Mouse (Mus musculus): ENCODE data around the gene Dync2h1.
"Not testable (repeated sequence)": the region's sequence is repeated elsewhere in the genome, so short reads cannot be mapped to it uniquely, and the experiment has no call there.

The Dync2h1 gene

GRCm38 (mm10) chr9:7184172-7184896 lies at the start of gene Dync2h1, which contains the start of gene Dcun1d5:
Dync2h1 (minus strand) TSS chr9:7184446.
Dcun1d5 (plus strand) TSS chr9:7184520.
- DNase-seq (ENCODE audit: low read depth), result peak; percentile 76

GRCm38 (mm10) chr9:7221460-7221859 lies 37.2 kb upstream of the Dync2h1 start:
- DNase-seq (ENCODE audit: low read depth), result no peak

DNA sequence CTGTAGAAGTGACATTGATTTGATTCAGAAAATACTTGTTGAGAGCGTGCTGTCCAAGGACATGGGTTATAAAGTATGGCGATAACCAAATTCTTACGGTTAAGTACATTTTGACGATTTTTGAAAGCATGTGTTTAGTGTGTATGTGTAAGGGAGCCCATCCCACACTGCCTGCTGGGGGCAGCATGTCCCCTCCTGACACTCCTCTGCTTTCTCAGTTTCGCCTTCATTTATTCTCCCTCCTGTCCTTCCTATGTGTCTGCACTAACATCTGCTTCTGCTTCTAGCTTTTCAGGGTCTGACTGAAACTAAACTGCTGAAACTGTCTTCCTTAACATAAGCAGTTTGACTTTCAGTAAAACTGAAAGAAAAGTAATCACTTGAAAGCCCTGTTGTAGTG lies 36.8 kb upstream of the Dync2h1 start:
- no peak for DNase-seq (ENCODE audit: low read depth)

DNA sequence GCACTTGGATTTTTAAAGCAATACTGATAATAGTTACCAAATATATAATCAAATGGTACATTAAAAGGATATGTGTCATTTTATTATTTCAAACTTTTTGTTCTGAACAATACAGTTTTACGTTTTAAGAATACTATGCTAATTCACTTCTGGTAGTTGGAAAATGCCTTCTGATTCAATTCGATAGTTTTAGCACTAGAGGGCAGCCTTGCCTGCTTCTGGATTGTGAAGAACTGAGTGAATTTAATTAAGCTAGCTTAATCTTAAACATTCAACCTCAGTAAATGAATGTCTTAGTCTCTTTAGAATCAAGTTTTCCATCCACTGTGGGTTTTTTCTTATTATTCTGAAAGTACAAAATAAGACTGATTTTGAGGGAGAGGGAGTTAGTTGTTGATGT lies 32.0 kb upstream of the Dync2h1 start:
- DNase-seq (ENCODE audit: low read depth), result peak; percentile 9

DNA sequence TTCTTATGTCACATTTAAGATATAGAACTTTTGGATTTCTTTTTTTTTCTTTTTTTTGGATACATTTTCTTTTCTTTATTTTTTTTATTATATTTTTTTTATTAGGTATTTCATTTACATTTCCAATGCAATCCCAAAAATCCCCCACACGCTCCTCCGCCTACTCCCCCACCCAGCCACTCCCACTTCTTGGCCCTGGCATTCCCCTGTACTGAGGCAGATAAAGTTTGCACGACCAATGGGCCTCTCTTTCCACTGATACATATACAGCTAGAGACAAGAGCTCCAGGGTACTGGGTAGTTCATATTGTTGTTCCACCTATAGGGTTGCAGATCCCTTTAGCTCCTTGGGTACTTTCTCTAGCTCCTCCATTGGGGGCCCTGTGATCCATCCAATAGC lies 6.4 kb upstream of the Dync2h1 start:
- not testable (repeated sequence) for DNase-seq (ENCODE audit: low read depth)

- DNase-seq (ENCODE audit: low read depth), result no peak
Observed at GRCm38 (mm10) chr9:7184897-7185291, 648 bp upstream of the Dync2h1 start.

GRCm38 (mm10) chr9:7176618-7177610 lies 7.3 kb downstream of the Dync2h1 start:
- peak; percentile 56 for DNase-seq (ENCODE audit: low read depth)

DNA sequence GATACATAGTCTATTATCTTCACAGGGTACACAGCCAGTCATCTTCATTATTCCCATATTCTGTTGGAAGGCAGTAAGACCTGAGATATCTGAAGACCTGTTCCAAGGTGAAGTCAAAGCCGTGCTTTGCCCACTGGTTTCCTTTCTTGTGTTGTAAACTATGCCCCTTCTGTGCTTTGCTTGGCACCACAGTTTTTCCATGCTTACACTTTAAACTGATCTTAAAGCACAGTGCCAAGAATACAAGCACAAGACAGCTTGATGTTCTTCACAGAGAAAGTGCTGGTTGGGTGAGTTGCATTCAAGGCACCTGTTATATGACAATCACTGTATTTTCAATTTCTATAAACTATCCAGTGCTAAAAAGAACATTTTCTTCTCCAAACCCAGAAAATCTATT lies 10.5 kb downstream of the Dync2h1 start:
- no peak for DNase-seq (ENCODE audit: low read depth)

- no peak for DNase-seq (ENCODE audit: low read depth)
Observed at GRCm38 (mm10) chr9:7167339-7167998, 16.8 kb downstream of the Dync2h1 start.

- DNase-seq (ENCODE audit: low read depth), result no peak
Observed at GRCm38 (mm10) chr9:7160688-7161087, 23.6 kb downstream of the Dync2h1 start.

GRCm38 (mm10) chr9:7159718-7160117 lies 24.5 kb downstream of the Dync2h1 start:
- DNase-seq (ENCODE audit: low read depth), result no peak

- no peak for DNase-seq (ENCODE audit: low read depth)
Observed at GRCm38 (mm10) chr9:7158605-7159004, 25.6 kb downstream of the Dync2h1 start.

DNA sequence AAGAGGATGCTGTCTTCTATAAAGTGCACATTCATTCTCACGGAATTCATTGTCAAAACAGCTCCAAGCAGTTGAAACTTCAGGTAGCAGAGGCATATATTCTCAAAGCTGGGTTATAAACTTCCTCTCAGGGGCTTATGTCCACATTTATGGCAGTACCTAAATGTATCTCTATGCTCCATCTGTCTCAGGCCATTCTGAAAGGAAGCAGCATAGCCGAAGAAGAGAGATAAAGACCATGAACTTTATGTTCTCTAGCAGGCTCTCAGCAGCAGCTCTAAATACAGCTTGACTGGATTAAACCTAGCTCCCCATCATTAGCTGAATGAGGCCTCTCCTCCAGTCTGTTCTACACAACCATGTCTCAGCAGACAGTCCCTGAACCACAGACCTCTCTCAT lies 29.9 kb downstream of the Dync2h1 start:
- no peak for DNase-seq (ENCODE audit: low read depth)

GRCm38 (mm10) chr9:7122863-7123262 lies 61.4 kb downstream of the Dync2h1 start:
- DNase-seq (ENCODE audit: low read depth), result no peak

DNA sequence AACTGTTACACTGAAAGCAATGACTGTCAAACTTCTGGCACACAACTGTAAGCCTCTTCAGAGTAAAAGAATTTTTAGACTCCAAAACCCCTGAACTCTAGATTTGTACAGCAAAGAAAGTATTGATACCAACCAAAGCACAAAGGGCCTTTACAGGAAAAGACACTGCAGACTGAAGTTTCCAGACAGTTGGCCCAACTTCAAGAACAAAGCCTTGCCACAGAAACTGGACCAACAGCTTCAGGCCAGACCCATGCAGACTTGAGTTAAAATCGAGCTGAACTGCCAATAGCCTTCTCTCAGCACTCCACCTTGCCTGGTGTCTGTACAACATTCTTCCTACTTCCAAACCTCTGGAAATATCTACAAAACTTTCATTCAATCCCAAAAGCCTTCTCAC lies 74.1 kb downstream of the Dync2h1 start:
- peak; percentile 71 for DNase-seq (ENCODE audit: low read depth)

DNA sequence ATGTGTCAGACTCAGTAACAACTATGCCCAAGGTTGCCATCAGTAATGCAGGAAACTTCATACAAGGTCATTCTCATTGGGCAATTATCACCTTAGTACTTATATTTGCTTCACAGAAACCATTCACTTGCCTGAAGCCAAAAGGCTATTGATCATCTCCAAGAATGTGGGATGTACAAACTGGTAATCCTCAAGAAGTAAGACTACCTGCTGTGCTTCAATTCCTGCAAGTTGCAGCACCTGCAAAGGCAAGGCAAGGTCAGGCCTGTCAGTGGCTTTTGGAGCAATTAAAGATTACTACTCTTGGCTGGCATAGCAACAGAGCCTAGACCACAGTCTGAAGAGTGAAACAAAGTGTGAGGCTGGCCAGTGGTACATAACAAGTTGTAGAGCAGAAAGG lies 82.9 kb downstream of the Dync2h1 start:
- no peak for DNase-seq (ENCODE audit: low read depth)

DNA sequence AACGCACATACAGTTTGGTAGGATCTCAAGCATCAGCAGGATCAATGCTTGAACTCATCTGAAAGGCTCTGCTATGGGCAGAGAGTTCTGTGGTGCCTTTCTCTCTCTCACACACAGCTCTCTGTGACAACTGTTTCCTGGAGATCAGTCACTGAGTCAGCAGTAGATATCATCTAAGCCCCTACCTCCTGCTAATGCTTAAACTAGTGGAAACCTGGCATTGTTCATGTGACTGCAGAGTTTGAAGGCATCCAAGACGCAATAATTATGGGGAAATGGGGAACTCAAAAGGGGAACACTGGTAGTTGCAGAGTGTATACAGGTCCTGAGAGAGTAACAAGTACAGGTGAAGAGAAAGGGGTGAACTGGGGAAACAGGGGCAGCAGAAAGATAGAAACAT lies 109.6 kb downstream of the Dync2h1 start:
- DNase-seq (ENCODE audit: low read depth), result no peak

DNA sequence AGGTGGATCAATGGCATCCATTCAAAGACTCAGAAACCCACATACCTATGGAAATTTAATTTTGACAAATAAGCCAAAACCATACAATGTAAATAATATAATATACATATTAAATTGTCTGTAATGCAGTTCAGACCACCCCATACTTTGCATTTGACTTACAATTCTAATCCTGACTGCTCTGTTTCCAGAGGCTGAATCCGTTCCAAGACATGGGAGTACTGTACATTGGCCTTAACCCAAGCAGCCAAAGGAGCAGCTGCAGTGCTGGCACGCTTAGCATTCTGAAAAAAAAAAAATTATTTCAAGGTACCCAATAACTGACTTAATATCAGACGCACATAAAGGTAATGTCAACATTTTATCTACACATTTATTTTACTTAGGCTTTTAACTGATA lies 113.4 kb downstream of the Dync2h1 start:
- no peak for DNase-seq (ENCODE audit: low read depth)

GRCm38 (mm10) chr9:7050588-7050987 lies 133.7 kb downstream of the Dync2h1 start:
- peak; percentile 16 for DNase-seq (ENCODE audit: low read depth)

DNA sequence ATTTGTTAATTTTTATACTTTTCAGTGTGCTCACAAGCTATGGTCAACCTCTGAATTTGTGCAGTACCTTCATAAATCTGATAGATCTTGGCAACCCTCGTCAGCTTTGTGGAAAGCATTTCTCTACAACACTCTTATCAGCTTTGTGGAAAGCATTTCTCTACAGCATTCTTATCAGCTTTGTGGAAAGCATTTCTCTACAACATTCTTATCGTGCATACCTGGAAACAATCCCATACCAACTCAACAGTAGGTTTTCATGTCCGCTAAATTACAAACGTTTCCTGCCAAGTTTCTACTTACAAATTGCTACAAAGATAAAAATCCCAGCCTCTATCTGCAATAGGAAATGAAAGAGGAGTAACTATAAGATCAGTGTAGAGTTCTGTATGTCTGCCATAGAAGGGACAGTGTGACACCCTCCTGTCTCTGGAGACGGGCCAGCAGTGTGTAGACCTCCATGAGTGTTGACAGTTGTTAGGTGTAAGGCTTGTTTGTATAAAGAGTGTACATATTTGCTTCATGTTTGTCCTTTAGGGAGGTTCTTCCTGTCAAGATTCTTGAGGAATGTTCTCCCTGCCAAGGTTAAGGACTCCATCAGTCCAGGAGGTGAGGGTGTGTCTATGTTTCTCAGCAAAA lies 141.5 kb downstream of the Dync2h1 start:
- no peak for DNase-seq (ENCODE audit: low read depth)

- DNase-seq (ENCODE audit: low read depth), result no peak
Observed at GRCm38 (mm10) chr9:7041231-7041630, 143.0 kb downstream of the Dync2h1 start.

GRCm38 (mm10) chr9:7032553-7032952 lies 151.7 kb downstream of the Dync2h1 start:
- DNase-seq (ENCODE audit: low read depth), result no peak
